Mouse (Mus musculus) forebrain, embryonic 12.5 days (tissue): ENCODE measurements at regions not wholly inside any gene's neighbourhood (a gene's known extent, or its start where the extent isn't known, plus 50 kb on each side); places are given as distances from the start of the nearest gene placed in this dataset.

ENCODE experiments used
- ATAC-seq: fragments of 200-750 bp; cut with Nextera tagmentation; 2 replicates; pipeline ENCODE4 v1.8.0; 2017; ENCODE audit warnings: moderate TSS enrichment; ENCODE audit not compliant: low FRiP score
- H3K27ac ChIP-seq: fragments of 300-500 bp; sonication (generic); 2 replicates; pipeline ENCODE4 v1.5.1; 2016; ENCODE audit warnings: mild to moderate bottlenecking
- H3K27me3 ChIP-seq: fragments of 300-500 bp; sonication (generic); 2 replicates; pipeline ENCODE4 v1.6.1; 2016; ENCODE audit warnings: mild to moderate bottlenecking
- H3K36me3 ChIP-seq: fragments of 300-500 bp; sonication (generic); replicated peaks from 2 replicates; pipeline ENCODE4 v1.6.1; 2016; ENCODE audit warnings: mild to moderate bottlenecking
- H3K4me1 ChIP-seq: fragments of 300-500 bp; sonication (generic); 2 replicates; pipeline ENCODE4 v1.6.1; 2016
- H3K4me2 ChIP-seq: fragments of 300-500 bp; sonication (generic); 2 replicates; pipeline ENCODE4 v1.6.1; 2016; ENCODE audit warnings: mild to moderate bottlenecking, moderate library complexity
- H3K4me3 ChIP-seq: fragments of 300-500 bp; sonication (generic); replicated peaks from 2 replicates; pipeline ENCODE4 v1.5.1; 2016; ENCODE audit warnings: mild to moderate bottlenecking
- H3K9ac ChIP-seq: fragments of 300-500 bp; sonication (generic); 2 replicates; pipeline ENCODE4 v1.6.1; 2016; ENCODE audit warnings: mild to moderate bottlenecking
- H3K9me3 ChIP-seq: fragments of 300-500 bp; sonication (generic); 2 replicates; pipeline ENCODE4 v1.6.1; 2016
- WGBS: fragments of 180-500 bp; shearing (Covaris S2); methylation state at CpG from one replicate; pipeline ENCODE4 v1.1.7; 2016; 5-methylcytosine and 5-hydroxymethylcytosine counted together

DNA sequence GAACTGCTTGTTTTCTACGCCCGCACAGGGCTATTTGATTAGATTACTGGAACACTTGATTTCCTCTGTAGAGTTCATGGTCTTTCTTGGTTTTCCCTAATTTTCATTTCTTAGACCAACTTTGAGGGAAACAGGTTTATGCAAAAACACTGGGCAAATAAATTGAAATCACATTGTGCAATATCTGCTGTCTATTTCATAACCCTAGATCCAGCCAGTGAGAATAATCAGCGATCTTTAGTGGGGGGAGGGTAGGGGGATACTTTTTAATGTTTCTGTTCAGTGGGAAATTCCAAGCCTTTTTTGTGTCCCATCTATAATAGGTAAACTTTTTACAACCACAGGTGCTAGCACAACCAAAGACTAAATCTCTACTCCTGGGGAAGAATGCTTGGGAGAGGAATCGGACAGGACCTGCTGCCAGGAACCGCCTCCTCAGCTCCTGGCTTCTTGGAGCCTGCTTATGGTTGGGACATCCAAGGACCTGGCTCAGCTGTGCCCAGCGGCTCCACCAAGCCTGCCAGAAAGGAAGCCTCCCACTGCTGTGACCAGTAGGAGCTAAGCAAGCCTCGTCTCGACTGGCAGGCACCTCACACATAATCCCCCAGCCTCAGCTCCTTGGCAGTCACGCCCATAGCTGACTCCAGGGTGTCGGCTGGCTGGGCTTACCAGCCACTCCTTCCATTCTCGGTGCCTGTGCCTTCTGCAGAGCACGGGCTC, 80.8 kb upstream of the Irs2 start:
- Histone ChIP-seq H3K36me3 (no peaks in the 10 kb centered on the region), H3K4me3 (no peak overlapping the region), H3K4me1 (no peaks in the 10 kb centered on the region), H3K27ac (no peak overlapping the region), H3K9me3 (no peaks in the 10 kb centered on the region), H3K27me3 (peaks cover 8% of the 10 kb centered on the region; the same call in 1 of the 2 replicates), H3K4me2 (no peak overlapping the region), H3K9ac (no peak overlapping the region)
- ATAC-seq, result no peak
- WGBS, result 47% methylated on average over 12 of the region's 12 CpGs

DNA sequence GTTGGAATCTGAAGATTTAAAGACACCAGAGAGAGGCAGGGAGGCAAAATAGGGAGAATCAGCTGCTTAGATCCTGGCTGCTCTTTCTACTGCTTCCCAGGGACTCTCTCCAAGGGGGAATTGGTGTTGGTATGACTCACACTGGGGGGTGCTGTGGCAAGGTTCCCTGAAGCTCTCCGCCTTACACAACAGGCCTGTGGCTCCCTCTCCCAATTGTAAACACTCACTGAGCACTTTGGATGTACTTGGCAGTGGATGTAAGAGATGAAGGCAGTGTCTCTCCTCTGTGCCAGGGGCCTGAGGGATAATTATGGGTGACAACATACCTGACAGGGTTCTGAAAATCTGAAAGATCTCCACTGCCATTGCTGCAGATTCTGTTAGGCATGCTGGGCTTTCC, 77.0 kb upstream of the Irs2 start:
- ATAC-seq, result no peak
- 75% methylated on average over 1 of the region's 1 CpGs for WGBS
- no peak overlapping the region for H3K4me3 ChIP-seq
- H3K27me3 ChIP-seq, result peaks cover 8% of the 10 kb centered on the region; the same call in 1 of the 2 replicates
- no peak overlapping the region for H3K9ac ChIP-seq
- H3K9me3 ChIP-seq, result no peaks in the 10 kb centered on the region
- H3K4me2 ChIP-seq, result no peak overlapping the region
- no peaks in the 10 kb centered on the region for H3K4me1 ChIP-seq
- no peak overlapping the region for H3K27ac ChIP-seq
- H3K36me3 ChIP-seq, result no peaks in the 10 kb centered on the region

DNA sequence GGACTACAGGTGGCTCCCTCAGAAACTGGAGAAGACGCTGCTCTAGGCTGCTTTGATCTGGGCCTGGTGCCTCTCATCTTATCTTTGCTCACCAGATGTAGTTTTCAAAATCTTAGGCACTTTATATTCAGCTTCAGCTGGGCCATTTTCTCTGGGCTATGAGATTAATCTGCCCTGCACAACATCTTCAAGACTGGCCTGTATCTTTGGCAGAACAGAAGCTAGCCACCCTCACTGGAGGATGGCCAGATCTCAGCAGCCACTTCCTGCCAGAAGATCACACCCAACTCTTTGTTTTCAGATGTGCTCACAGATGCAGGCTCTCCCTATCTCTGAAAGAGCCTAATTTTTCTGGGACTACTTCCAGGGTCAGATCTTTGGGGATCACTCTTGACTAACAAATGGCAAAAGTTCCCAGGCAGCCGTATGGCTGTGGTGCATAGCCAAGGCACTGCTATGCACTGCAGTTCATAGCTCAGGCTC, 75.8 kb upstream of the Irs2 start:
- Histone ChIP-seq H3K27me3 (peaks cover 4% of the 10 kb centered on the region; the same call in 1 of the 2 replicates), H3K4me2 (no peak overlapping the region), H3K9ac (no peak overlapping the region), H3K36me3 (no peaks in the 10 kb centered on the region), H3K4me1 (no peaks in the 10 kb centered on the region), H3K9me3 (no peaks in the 10 kb centered on the region), H3K27ac (no peak overlapping the region), H3K4me3 (no peak overlapping the region)
- ATAC-seq, result no peak
- WGBS, result 92% methylated on average over 2 of the region's 2 CpGs

GRCm38 (mm10) chr8:11080813-11081212, 72.6 kb upstream of the Irs2 start:
- no peak for ATAC-seq

DNA sequence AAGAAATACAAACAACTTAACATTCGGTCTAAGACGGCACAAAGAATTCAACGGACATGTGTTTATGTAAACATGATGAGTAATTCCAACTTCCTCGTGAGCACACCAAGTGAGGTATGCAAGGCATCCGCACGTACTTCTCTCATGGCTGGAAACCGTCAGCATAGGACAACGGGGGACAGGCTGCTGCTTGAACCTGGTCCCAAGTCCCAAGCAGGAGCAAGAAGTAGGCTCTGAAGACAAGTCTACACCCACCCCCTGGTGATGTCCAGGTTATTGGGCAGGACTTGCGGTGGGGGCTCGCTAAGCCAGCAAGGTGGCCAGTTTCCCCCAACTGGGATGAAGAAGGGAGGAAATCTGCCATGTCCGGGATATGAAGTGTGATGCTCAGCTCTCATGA, 71.5 kb upstream of the Irs2 start:
- Histone ChIP-seq H3K4me2 (no peak overlapping the region), H3K27ac (no peak overlapping the region), H3K4me3 (no peak overlapping the region), H3K4me1 (peaks cover 8% of the 10 kb centered on the region; the same call in 1 of the 2 replicates), H3K27me3 (no peaks in the 10 kb centered on the region), H3K9ac (no peak overlapping the region), H3K9me3 (no peaks in the 10 kb centered on the region), H3K36me3 (no peaks in the 10 kb centered on the region)
- WGBS, result 84% methylated on average over 11 of the region's 11 CpGs
- no peak for ATAC-seq

More at GRCm38 (mm10) chr8:11080813-11081212, 72.6 kb upstream of the Irs2 start:
- peaks cover 4% of the 10 kb centered on the region; the same call in 1 of the 2 replicates for H3K27me3 ChIP-seq
- H3K36me3 ChIP-seq, result no peaks in the 10 kb centered on the region
- peaks cover 8% of the 10 kb centered on the region; the same call in 1 of the 2 replicates for H3K4me1 ChIP-seq
- H3K4me2 ChIP-seq, result no peak overlapping the region
- no peak overlapping the region for H3K27ac ChIP-seq
- no peaks in the 10 kb centered on the region for H3K9me3 ChIP-seq
- 92% methylated on average over 2 of the region's 2 CpGs for WGBS
- H3K4me3 ChIP-seq, result no peak overlapping the region
- no peak overlapping the region for H3K9ac ChIP-seq

DNA sequence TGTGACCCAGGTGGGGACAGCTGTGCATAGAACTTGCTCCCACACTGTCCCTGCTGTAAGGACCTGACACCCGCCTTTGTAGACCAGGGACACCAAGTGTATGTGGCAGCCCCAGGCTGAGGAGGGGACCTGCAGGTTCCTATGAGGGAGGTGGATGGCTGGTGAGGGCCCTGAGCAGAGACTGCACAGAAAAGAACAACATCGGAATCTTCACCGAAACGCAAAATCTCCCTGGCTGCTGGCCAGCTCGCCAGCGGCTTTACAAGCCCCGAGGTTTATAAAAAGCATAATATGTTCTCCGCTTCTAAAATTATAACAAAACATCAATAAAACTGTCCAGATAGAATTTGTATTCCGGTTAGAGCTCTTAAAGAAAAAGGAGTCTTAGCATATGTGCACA, 68.9 kb upstream of the Irs2 start:
- Histone ChIP-seq H3K4me3 (no peak overlapping the region), H3K36me3 (no peaks in the 10 kb centered on the region), H3K27ac (no peak overlapping the region), H3K27me3 (no peaks in the 10 kb centered on the region), H3K4me2 (no peak overlapping the region), H3K4me1 (peaks cover 8% of the 10 kb centered on the region; the same call in 1 of the 2 replicates), H3K9ac (no peak overlapping the region), H3K9me3 (no peaks in the 10 kb centered on the region)
- WGBS, result 79% methylated on average over 9 of the region's 9 CpGs
- no peak for ATAC-seq

- Histone ChIP-seq H3K9me3 (no peaks in the 10 kb centered on the region), H3K9ac (no peak overlapping the region), H3K27ac (no peak overlapping the region), H3K4me3 (no peak overlapping the region), H3K27me3 (no peaks in the 10 kb centered on the region), H3K36me3 (no peaks in the 10 kb centered on the region), H3K4me1 (no peaks in the 10 kb centered on the region), H3K4me2 (no peak overlapping the region)
- ATAC-seq, result no peak
- 52% methylated on average over 2 of the region's 2 CpGs for WGBS
These were observed 62.9 kb upstream of the Irs2 start for GRCm38 (mm10) chr8:11071162-11071561.

DNA sequence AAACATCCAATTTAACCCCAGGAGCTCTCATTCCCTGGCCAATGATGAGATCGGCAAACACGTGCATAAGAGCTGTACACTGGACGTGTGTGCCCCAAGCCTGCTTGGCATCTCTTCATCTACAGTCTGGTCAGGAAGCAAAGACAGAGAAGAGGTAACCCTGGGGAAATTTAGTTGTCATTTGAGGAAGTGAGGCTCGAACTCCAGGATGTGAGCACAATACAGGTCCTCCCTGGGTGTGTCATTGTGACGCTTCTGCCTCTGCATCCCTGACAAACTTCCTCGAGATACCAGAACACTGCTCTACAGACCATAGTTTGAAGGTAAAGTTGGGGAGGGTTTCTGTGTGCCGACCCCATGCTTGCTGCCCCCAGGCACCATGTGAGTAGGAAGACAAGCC, 59.2 kb upstream of the Irs2 start:
- WGBS, result 82% methylated on average over 7 of the region's 7 CpGs
- H3K36me3 ChIP-seq, result no peaks in the 10 kb centered on the region
- ATAC-seq, result no peak

DNA sequence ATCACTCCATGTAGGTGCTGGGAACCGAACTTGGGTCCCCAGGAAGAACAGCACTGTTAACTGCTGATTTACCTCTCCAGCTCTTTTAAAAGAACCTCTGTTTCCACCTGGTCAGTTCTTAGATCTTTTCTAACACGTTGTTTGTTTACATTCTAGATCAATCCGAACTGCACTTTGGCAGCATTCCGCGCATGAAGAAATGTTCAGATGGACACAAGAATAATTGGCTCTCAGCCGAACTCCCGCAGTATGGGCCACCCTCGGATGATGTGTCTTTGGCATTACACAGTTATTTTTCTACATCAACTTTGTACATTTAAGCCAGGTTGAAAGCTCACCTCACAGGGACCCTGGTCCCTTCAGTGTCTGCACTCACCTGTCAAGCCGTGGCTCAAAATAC, 57.7 kb upstream of the Irs2 start:
- no peak overlapping the region for H3K4me3 ChIP-seq
- H3K36me3 ChIP-seq, result no peaks in the 10 kb centered on the region
- H3K27ac ChIP-seq, result no peak overlapping the region
- H3K9ac ChIP-seq, result no peak overlapping the region
- no peak for ATAC-seq
- WGBS, result 92% methylated on average over 9 of the region's 9 CpGs
- no peak overlapping the region for H3K4me2 ChIP-seq
- no peaks in the 10 kb centered on the region for H3K27me3 ChIP-seq
- H3K9me3 ChIP-seq, result no peaks in the 10 kb centered on the region
- no peaks in the 10 kb centered on the region for H3K4me1 ChIP-seq

More for the DNA sequence above, 59.2 kb upstream of the Irs2 start:
- Histone ChIP-seq H3K27me3 (no peaks in the 10 kb centered on the region), H3K4me3 (no peak overlapping the region), H3K4me2 (no peak overlapping the region), H3K9me3 (no peaks in the 10 kb centered on the region), H3K9ac (no peak overlapping the region), H3K27ac (no peak overlapping the region), H3K4me1 (no peaks in the 10 kb centered on the region)

- H3K27ac ChIP-seq, result no peak overlapping the region
- H3K4me1 ChIP-seq, result no peaks in the 10 kb centered on the region
- H3K9ac ChIP-seq, result no peak overlapping the region
- H3K27me3 ChIP-seq, result no peaks in the 10 kb centered on the region
- H3K36me3 ChIP-seq, result no peaks in the 10 kb centered on the region
- H3K4me2 ChIP-seq, result no peak overlapping the region
- WGBS, result 85% methylated on average over 4 of the region's 4 CpGs
- H3K9me3 ChIP-seq, result no peaks in the 10 kb centered on the region
- ATAC-seq, result no peak
- H3K4me3 ChIP-seq, result no peak overlapping the region
These were observed 57.0 kb upstream of the Irs2 start for GRCm38 (mm10) chr8:11065303-11065702.

DNA sequence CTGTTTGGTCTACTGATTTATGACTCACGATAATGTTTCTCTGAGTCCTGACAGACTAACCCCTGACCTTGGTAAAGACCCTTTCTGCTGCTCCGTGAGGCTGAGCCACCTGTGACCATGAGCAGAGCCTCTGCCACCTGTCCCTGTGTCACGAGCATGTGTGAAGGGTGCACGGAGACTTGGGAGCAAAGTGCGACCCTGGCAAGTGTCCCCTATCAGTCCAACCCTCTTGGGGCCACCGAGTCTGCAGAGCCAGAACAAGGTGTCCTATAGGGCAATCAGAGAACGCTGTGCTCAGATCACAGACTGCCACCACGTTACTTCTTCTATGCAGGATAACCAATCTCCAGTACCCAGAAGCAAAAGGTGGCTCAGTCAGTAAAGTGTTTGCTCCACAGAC, 54.8 kb upstream of the Irs2 start:
- Histone ChIP-seq H3K9ac (no peak overlapping the region), H3K27me3 (no peaks in the 10 kb centered on the region), H3K4me3 (no peak overlapping the region), H3K36me3 (no peaks in the 10 kb centered on the region), H3K4me2 (no peak overlapping the region), H3K4me1 (no peaks in the 10 kb centered on the region), H3K27ac (no peak overlapping the region), H3K9me3 (no peaks in the 10 kb centered on the region)
- 91% methylated on average over 8 of the region's 8 CpGs for WGBS
- ATAC-seq, result no peak

GRCm38 (mm10) chr8:11062348-11062946, 54.2 kb upstream of the Irs2 start:
- no peak overlapping the region for H3K4me3 ChIP-seq
- no peak overlapping the region for H3K9ac ChIP-seq
- WGBS, result 77% methylated on average over 3 of the region's 3 CpGs
- no peak overlapping the region for H3K4me2 ChIP-seq
- H3K9me3 ChIP-seq, result no peaks in the 10 kb centered on the region
- H3K27ac ChIP-seq, result no peak overlapping the region
- no peak for ATAC-seq
- no peaks in the 10 kb centered on the region for H3K4me1 ChIP-seq
- H3K36me3 ChIP-seq, result no peaks in the 10 kb centered on the region
- no peaks in the 10 kb centered on the region for H3K27me3 ChIP-seq

DNA sequence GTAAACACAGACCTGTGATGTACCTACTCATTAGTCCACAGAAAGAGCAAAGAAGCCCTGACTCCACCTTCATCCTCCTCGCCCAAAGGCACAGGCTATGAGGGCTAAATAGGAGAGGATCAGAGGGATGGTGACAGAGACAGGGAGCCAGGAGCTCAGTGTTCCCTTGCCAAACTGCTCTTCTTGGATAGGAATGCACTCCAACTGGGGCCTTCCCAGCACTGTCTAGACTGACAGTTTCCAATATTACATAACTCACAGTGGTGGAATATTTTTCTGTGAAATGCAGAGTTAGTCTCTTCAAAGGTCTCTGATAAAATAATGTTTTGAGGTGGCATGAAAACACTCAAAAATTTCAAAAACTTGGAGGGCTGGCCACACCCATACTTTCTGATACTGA, 53.5 kb upstream of the Irs2 start:
- WGBS, result 59% methylated on average over 1 of the region's 1 CpGs
- no peak for ATAC-seq
- H3K4me1 ChIP-seq, result no peaks in the 10 kb centered on the region
- no peak overlapping the region for H3K9ac ChIP-seq
- H3K4me2 ChIP-seq, result no peak overlapping the region
- no peaks in the 10 kb centered on the region for H3K27me3 ChIP-seq
- no peaks in the 10 kb centered on the region for H3K9me3 ChIP-seq
- no peak overlapping the region for H3K4me3 ChIP-seq
- no peak overlapping the region for H3K27ac ChIP-seq
- no peaks in the 10 kb centered on the region for H3K36me3 ChIP-seq
